Mouse (Mus musculus) CH12.LX (cell line): ENCODE data around the gene Chpf. TPM values are rescaled to one million over a fixed set of nuclear protein-coding genes. Genes with fewer than 3 reads are reported as not detected.

Experiments used
- DNase-seq: peaks from one replicate; pipeline ENCODE4 v3.0.0-alpha.2; 2013; ENCODE audit errors: extremely low read depth
- H3K27ac ChIP-seq: 2 replicates; pipeline ENCODE4 v1.5.1; 2012; ENCODE audit warnings: low read depth, mild to moderate bottlenecking, control low read depth, moderate library complexity; ENCODE audit not compliant: insufficient read depth
- H3K27me3 ChIP-seq: replicated peaks from 2 replicates; pipeline ENCODE3; 2012; ENCODE audit warnings: inconsistent platforms
- H3K36me3 ChIP-seq, 2 experiments: replicated peaks in 1 of 2; 2 replicates each; pipeline versions ENCODE3 to v1.6.1; 2012; ENCODE audit warnings: inconsistent platforms in 1 of 2, low read length in 1 of 2, mild to moderate bottlenecking in 1 of 2, mixed read lengths in 1 of 2, moderate library complexity in 1 of 2; ENCODE audit not compliant: control insufficient read depth in 1 of 2, insufficient read depth in 1 of 2
- H3K4me1 ChIP-seq, 2 experiments: 2 replicates each; pipeline ENCODE4 v1.6.1; 2012; ENCODE audit warnings: inconsistent platforms in 1 of 2, moderate library complexity in 1 of 2; ENCODE audit not compliant: insufficient read depth in 2 of 2, control insufficient read depth in 1 of 2
- H3K4me2 ChIP-seq: 2 replicates; pipeline ENCODE4 v1.6.1; 2012; ENCODE audit warnings: low read depth, mild to moderate bottlenecking, control low read depth; ENCODE audit not compliant: poor library complexity, insufficient read depth, severe bottlenecking
- H3K4me3 ChIP-seq, 3 experiments: fragments of 150-350 bp in 1 of 3; sonication (generic) in 1 of 3; replicated peaks in 1 of 3; 2 replicates each; pipeline versions ENCODE3 to v1.5.1; 2011 to 2012; ENCODE audit warnings: low read depth in 2 of 3, low read length in 2 of 3, mild to moderate bottlenecking in 2 of 3, moderate library complexity in 2 of 3, control low read depth in 1 of 3, improper control_type of control experiment in 1 of 3, inconsistent platforms in 1 of 3, mixed read lengths in 1 of 3; ENCODE audit not compliant: poor library complexity in 1 of 3
- H3K79me2 ChIP-seq: replicated peaks from 2 replicates; pipeline ENCODE4 v1.6.1; 2012; ENCODE audit warnings: mild to moderate bottlenecking, moderate library complexity; ENCODE audit not compliant: control insufficient read depth, poor library complexity, insufficient read depth, severe bottlenecking; ENCODE audit errors: extremely low read depth
- H3K9ac ChIP-seq: 2 replicates; pipeline ENCODE4 v1.6.1; 2012; ENCODE audit warnings: low read depth, mild to moderate bottlenecking, control low read depth, moderate library complexity; ENCODE audit not compliant: insufficient read depth
- H3K9me3 ChIP-seq: replicated peaks from 2 replicates; pipeline ENCODE3; 2012; ENCODE audit warnings: low read length, inconsistent platforms, mixed read lengths
- CHD2 ChIP-seq: IDR thresholded peaks from 2 replicates; pipeline ENCODE4 v1.6.1; 2011; ENCODE audit warnings: low read length, improper control_type of control experiment
- CTCF ChIP-seq, 2 experiments: IDR thresholded peaks in 1 of 2; conservative IDR thresholded peaks in 1 of 2; 2 replicates each; pipeline ENCODE4 v1.5.1; 2011 to 2012; ENCODE audit warnings: low read depth in 2 of 2, low read length in 2 of 2, improper control_type of control experiment in 1 of 2, inconsistent platforms in 1 of 2, mild to moderate bottlenecking in 1 of 2, moderate library complexity in 1 of 2
- E2F4 ChIP-seq: IDR thresholded peaks from 2 replicates; pipeline ENCODE4 v1.6.1; 2011; ENCODE audit warnings: low read depth, low read length, improper control_type of control experiment; ENCODE audit not compliant: insufficient replicate concordance
- EP300 ChIP-seq: IDR thresholded peaks from 2 replicates; pipeline ENCODE4 v1.6.1; 2011; ENCODE audit warnings: low read length, improper control_type of control experiment
- IRF4 ChIP-seq: IDR thresholded peaks from 2 replicates; pipeline ENCODE4 v1.6.1; 2014; ENCODE audit warnings: low read depth, mild to moderate bottlenecking, inconsistent platforms, low read length, improper control_type of control experiment
- JUND ChIP-seq: conservative IDR thresholded peaks from 2 replicates; pipeline ENCODE4 v1.6.1; 2011; ENCODE audit warnings: low read depth, low read length, improper control_type of control experiment
- MAX ChIP-seq: IDR thresholded peaks from 2 replicates; pipeline ENCODE4 v1.6.1; 2011; ENCODE audit warnings: low read length, improper control_type of control experiment
- MAZ ChIP-seq: IDR thresholded peaks from 2 replicates; pipeline ENCODE4 v1.6.1; 2012; ENCODE audit warnings: low read depth, mild to moderate bottlenecking, inconsistent platforms, low read length, improper control_type of control experiment, moderate library complexity
- NELFE ChIP-seq: IDR thresholded peaks from 2 replicates; pipeline ENCODE4 v1.6.1; 2011; ENCODE audit warnings: low read depth, low read length, improper control_type of control experiment
- NRF1 ChIP-seq: IDR thresholded peaks from 2 replicates; pipeline ENCODE4 v1.6.1; 2014; ENCODE audit warnings: low read depth, mild to moderate bottlenecking, inconsistent platforms, low read length, improper control_type of control experiment, moderate library complexity
- POLR2AphosphoS2 ChIP-seq: IDR thresholded peaks from 2 replicates; pipeline ENCODE4 v1.6.1; 2011; ENCODE audit warnings: low read depth, low read length, improper control_type of control experiment
- RAD21 ChIP-seq: IDR thresholded peaks from 2 replicates; pipeline ENCODE4 v1.6.1; 2011; ENCODE audit warnings: low read depth, mild to moderate bottlenecking, low read length, improper control_type of control experiment, moderate library complexity
- TBP ChIP-seq: conservative IDR thresholded peaks from 2 replicates; pipeline ENCODE4 v1.6.1; 2011; ENCODE audit warnings: low read depth, low read length, improper control_type of control experiment
- ZC3H11A ChIP-seq: IDR thresholded peaks from 2 replicates; pipeline ENCODE4 v1.6.1; 2012; ENCODE audit warnings: low read depth, mild to moderate bottlenecking, inconsistent platforms, low read length, improper control_type of control experiment
- ZNF384 ChIP-seq: IDR thresholded peaks from 2 replicates; pipeline ENCODE4 v1.6.1; 2012; ENCODE audit warnings: low read depth, low read length, improper control_type of control experiment, inconsistent platforms
- dilution Hi-C: fragments of 300-500 bp; cut with MboI; formaldehyde crosslinking; loops from 2 replicates; pipeline ENCODE4 v1.14.3; 2020; ENCODE audit warnings: low sequenced_read_pairs; ENCODE audit not compliant: extremely low pct_unique_long_range_greater_than_20kb, extremely low pct_ligation_motif_present
- in situ Hi-C: fragments of 300-500 bp; cut with MboI; formaldehyde crosslinking; loops from 3 replicates; pipeline ENCODE4 v1.14.3; 2019; ENCODE audit warnings: low sequenced_read_pairs, low pct_ligation_motif_present, low pct_unique_long_range_greater_than_20kb, mixed read lengths
- polyA plus RNA-seq: library from polyadenylated mRNA; unstranded; fragments of >175 nt; gene quantifications from 2 replicates; pipeline ENCODE4 v1.2.1, GENCODE M21; 2012; ENCODE audit warnings: low read depth; ENCODE audit not compliant: insufficient read length
- total RNA-seq, 2 experiments: library from RNA; depleted of rRNA; stranded (reverse); fragments of 300-350 nt in 1 of 2; fragments of >200 nt in 1 of 2; gene quantifications; 2 replicates each; pipeline ENCODE4 v1.2.3; 2012 to 2014

The Chpf gene
- total and polyA plus RNA-seq, 3 experiments = 14.6 to 30.4 (median 20.6) TPM

GRCm38 (mm10) chr1:75516703-75517380 lies 37.7 kb upstream of the Chpf start:
- H3K27ac ChIP-seq = no peak overlapping the region
- H3K27me3 ChIP-seq = peaks cover 2% of the 10 kb centered on the region
- dilution Hi-C loops = no loop called here
- no peak for TF ChIP-seq TBP
- H3K9me3 ChIP-seq = no peaks in the 10 kb centered on the region
- in situ Hi-C loops = no loop called here
- peaks cover 0 to 2% of the 10 kb centered on the region in 2 experiments; a peak in 1 of 4 replicates for H3K4me1 ChIP-seq
- H3K4me2 ChIP-seq = no peak overlapping the region
- no peaks in the 10 kb centered on the region for H3K36me3 ChIP-seq
- no peak overlapping the region for H3K4me3 ChIP-seq
- DNase-seq = no peak
- H3K9ac ChIP-seq = no peak overlapping the region
- no peaks in the 10 kb centered on the region for H3K79me2 ChIP-seq

GRCm38 (mm10) chr1:75512550-75512949 lies 33.4 kb upstream of the Chpf start:
- in situ Hi-C loops = no loop called here

DNA sequence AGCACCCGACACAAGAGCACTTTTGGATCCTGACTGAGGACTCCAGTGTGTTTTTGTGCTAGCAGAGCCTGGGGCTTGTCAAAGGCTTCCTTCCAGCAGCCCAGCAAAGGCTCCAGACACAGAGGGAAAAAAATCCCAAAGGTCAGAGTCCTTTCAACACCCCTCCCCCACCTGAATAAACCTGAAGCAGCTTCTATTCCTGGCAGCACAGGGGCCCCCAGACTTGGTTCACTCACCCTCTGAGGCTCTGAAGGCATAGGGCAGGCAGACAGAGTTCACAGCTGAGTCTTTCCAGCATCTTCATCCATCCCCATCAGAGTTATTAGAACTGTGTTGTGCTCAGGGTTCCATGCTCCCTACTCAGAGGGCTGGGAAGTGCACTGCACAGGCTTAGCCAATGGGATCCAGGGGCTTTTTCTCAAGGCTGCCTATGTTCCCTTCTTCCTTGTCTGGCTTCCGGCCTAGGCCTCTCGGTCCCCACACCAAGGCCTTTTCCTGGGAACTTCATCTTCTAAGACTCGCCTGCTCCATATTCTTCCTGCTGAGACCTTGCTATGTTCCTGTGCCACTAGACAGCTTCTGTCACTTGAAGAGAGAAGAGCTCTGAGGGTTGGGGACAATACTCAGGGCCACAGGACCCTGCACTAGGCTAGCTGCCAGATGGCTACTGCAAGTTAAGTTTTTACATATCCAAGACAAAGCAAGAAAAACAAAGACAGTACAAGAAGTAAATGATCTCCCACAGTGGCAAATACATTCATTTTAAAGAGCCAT lies 32.5 kb upstream of the Chpf start:
- no peak for DNase-seq
- dilution Hi-C loops = no loop called here
- no peak overlapping the region for H3K4me3 ChIP-seq

More at GRCm38 (mm10) chr1:75512550-75512949, 33.4 kb upstream of the Chpf start:
- Histone ChIP-seq H3K4me1 (no peaks in the 10 kb centered on the region), H3K27ac (no peak overlapping the region), H3K4me2 (no peak overlapping the region), H3K79me2 (no peaks in the 10 kb centered on the region), H3K9me3 (no peaks in the 10 kb centered on the region), H3K27me3 (peaks cover 10% of the 10 kb centered on the region), H3K9ac (no peak overlapping the region), H3K36me3 (no peaks in the 10 kb centered on the region), H3K4me3 (no peak overlapping the region)
- dilution Hi-C loops = no loop called here
- DNase-seq = no peak
- TF ChIP-seq E2F4 (no peak), NRF1 (no peak), POLR2AphosphoS2 (no peak), CTCF (conservative IDR thresholded peaks at IDR 0.05 in 1 of 2, IDR thresholded peaks at IDR 0.05 in 1 of 2; ENCODE audit: low read depth in 2 of 2, low read length in 2 of 2) (no peak), ZNF384 (no peak), MAZ (no peak), JUND (no peak), RAD21 (no peak), NELFE (no peak), CHD2 (no peak), IRF4 (no peak), MAX (no peak)

More for the DNA sequence above, 32.5 kb upstream of the Chpf start:
- H3K9ac ChIP-seq = no peak overlapping the region
- no peaks in the 10 kb centered on the region for H3K9me3 ChIP-seq
- H3K79me2 ChIP-seq = no peaks in the 10 kb centered on the region
- no peaks in the 10 kb centered on the region for H3K4me1 ChIP-seq
- TF ChIP-seq EP300 = no peak
- TF ChIP-seq ZC3H11A = no peak
- no peak overlapping the region for H3K4me2 ChIP-seq
- no peaks in the 10 kb centered on the region for H3K36me3 ChIP-seq
- in situ Hi-C loops = no loop called here
- H3K27ac ChIP-seq = no peak overlapping the region
- H3K27me3 ChIP-seq = peaks cover 16% of the 10 kb centered on the region
